Mouse (Mus musculus): ENCODE measurements around the gene Atxn2. TPM values are rescaled to one million over a fixed set of nuclear protein-coding genes. Genes with fewer than 3 reads are reported as not detected.
"Not testable (repeated sequence)": the region's sequence is repeated elsewhere in the genome, so short reads cannot be mapped to it uniquely, and the experiment has no call there.

The Atxn2 gene
- polyA plus RNA-seq, 2 experiments, result 19.3 to 24.1 TPM

- no peak overlapping the region for H3K27ac ChIP-seq
- no peaks in the 10 kb centered on the region for H3K9me3 ChIP-seq (ENCODE audit: control insufficient read depth, low read length)
- no peak overlapping the region for H3K9ac ChIP-seq (replicated peaks)
- 79% methylated on average over 15 of the region's 15 CpGs for WGBS (ENCODE audit: insufficient replicate concordance)
- no peak for DNase-seq (ENCODE audit: low read depth in 3 of 3, low spot score in 3 of 3)
- H3K4me3 ChIP-seq (ENCODE audit: insufficient read depth in 1 of 2, low read depth in 2 of 2, low read length in 2 of 2), result no peak overlapping the region
- peaks cover 24% of the 10 kb centered on the region for H3K36me3 ChIP-seq (replicated peaks; ENCODE audit: control insufficient read depth, insufficient read depth, low read depth)
- H3K4me1 ChIP-seq (replicated peaks; ENCODE audit: control insufficient read depth in 2 of 2, insufficient read depth in 2 of 2, low read length in 1 of 2), result peaks cover 0 to 7% of the 10 kb centered on the region in 2 experiments; a peak in 1 of 4 replicates
- no peak for ATAC-seq (ENCODE audit: insufficient read depth)
- no peak for TF ChIP-seq EP300 (IDR thresholded peaks at IDR 0.05; ENCODE audit: low read depth)
- TF ChIP-seq CTCF (IDR thresholded peaks at IDR 0.05; ENCODE audit: low read depth), result peak; percentile 42
- H3K4me2 ChIP-seq (ENCODE audit: low read depth), result no peak overlapping the region
- no peaks in the 10 kb centered on the region for H3K27me3 ChIP-seq (ENCODE audit: control insufficient read depth, insufficient read depth, low read length)
Observed at GRCm38 (mm10) chr5:121686113-121686898, 24.8 kb upstream of the Atxn2 start.

GRCm38 (mm10) chr5:121690482-121691211 lies 20.5 kb upstream of the Atxn2 start:
- Histone ChIP-seq H3K27me3 (ENCODE audit: control insufficient read depth, insufficient read depth, low read length) (no peaks in the 10 kb centered on the region), H3K4me1 (replicated peaks; ENCODE audit: control insufficient read depth in 2 of 2, insufficient read depth in 2 of 2, low read length in 1 of 2) (peaks cover 0 to 7% of the 10 kb centered on the region in 2 experiments; a peak in 1 of 4 replicates), H3K9ac (replicated peaks) (no peak overlapping the region), H3K36me3 (replicated peaks; ENCODE audit: control insufficient read depth, insufficient read depth, low read depth) (no peaks in the 10 kb centered on the region; the same call in 1 of the 2 replicates), H3K27ac (no peak overlapping the region), H3K4me2 (ENCODE audit: low read depth) (no peak overlapping the region), H3K9me3 (ENCODE audit: control insufficient read depth, low read length) (no peaks in the 10 kb centered on the region), H3K4me3 (ENCODE audit: insufficient read depth in 1 of 2, low read depth in 2 of 2, low read length in 2 of 2) (no peak overlapping the region)
- no peak for TF ChIP-seq EP300 (IDR thresholded peaks at IDR 0.05; ENCODE audit: low read depth)
- TF ChIP-seq CTCF (IDR thresholded peaks at IDR 0.05; ENCODE audit: low read depth), result no peak
- 56% methylated on average over 7 of the region's 7 CpGs for WGBS (ENCODE audit: insufficient replicate concordance)
- DNase-seq (ENCODE audit: low read depth in 3 of 3, low spot score in 3 of 3) (no peak), ATAC-seq (ENCODE audit: insufficient read depth) (peak; percentile 38; the same call in 1 of the 2 replicates)

- not testable (repeated sequence) for H3K4me3 ChIP-seq (ENCODE audit: insufficient read depth in 1 of 2, low read depth in 2 of 2, low read length in 2 of 2); H3K4me2 ChIP-seq (ENCODE audit: low read depth); H3K27me3 ChIP-seq (ENCODE audit: control insufficient read depth, insufficient read depth, low read length); H3K36me3 ChIP-seq (replicated peaks; ENCODE audit: control insufficient read depth, insufficient read depth, low read depth); DNase-seq (ENCODE audit: low read depth in 3 of 3, low spot score in 3 of 3); ATAC-seq (ENCODE audit: insufficient read depth); H3K4me1 ChIP-seq (replicated peaks; ENCODE audit: control insufficient read depth in 2 of 2, insufficient read depth in 2 of 2, low read length in 1 of 2); H3K27ac ChIP-seq; H3K9ac ChIP-seq (replicated peaks); H3K9me3 ChIP-seq (ENCODE audit: control insufficient read depth, low read length)
- WGBS (ENCODE audit: insufficient replicate concordance), result 72% methylated on average over 7 of the region's 7 CpGs
Observed at GRCm38 (mm10) chr5:121691436-121691835, 19.7 kb upstream of the Atxn2 start.

- Histone ChIP-seq H3K4me3 (ENCODE audit: insufficient read depth in 1 of 2, low read depth in 2 of 2, low read length in 2 of 2) (no peak overlapping the region), H3K27me3 (ENCODE audit: control insufficient read depth, insufficient read depth, low read length) (no peaks in the 10 kb centered on the region), H3K4me1 (replicated peaks; ENCODE audit: control insufficient read depth in 2 of 2, insufficient read depth in 2 of 2, low read length in 1 of 2) (peaks cover 0 to 7% of the 10 kb centered on the region in 2 experiments; a peak in 1 of 4 replicates), H3K36me3 (replicated peaks; ENCODE audit: control insufficient read depth, insufficient read depth, low read depth) (no peaks in the 10 kb centered on the region), H3K9me3 (ENCODE audit: control insufficient read depth, low read length) (no peaks in the 10 kb centered on the region), H3K9ac (replicated peaks) (no peak overlapping the region), H3K4me2 (ENCODE audit: low read depth) (no peak overlapping the region), H3K27ac (no peak overlapping the region)
- no peak for TF ChIP-seq EP300 (IDR thresholded peaks at IDR 0.05; ENCODE audit: low read depth)
- TF ChIP-seq CTCF (IDR thresholded peaks at IDR 0.05; ENCODE audit: low read depth), result no peak
- ATAC-seq (ENCODE audit: insufficient read depth), result no peak
- DNase-seq (ENCODE audit: low read depth in 3 of 3, low spot score in 3 of 3), result no peak
- 78% methylated on average over 4 of the region's 4 CpGs for WGBS (ENCODE audit: insufficient replicate concordance)
Observed at GRCm38 (mm10) chr5:121692897-121693296, 18.2 kb upstream of the Atxn2 start.

- Histone ChIP-seq H3K36me3 (replicated peaks; ENCODE audit: control insufficient read depth, insufficient read depth, low read depth) (no peaks in the 10 kb centered on the region), H3K9ac (replicated peaks) (no peak overlapping the region), H3K4me1 (replicated peaks; ENCODE audit: control insufficient read depth in 2 of 2, insufficient read depth in 2 of 2, low read length in 1 of 2) (peaks cover 16 to 24% of the 10 kb centered on the region in 2 experiments), H3K9me3 (ENCODE audit: control insufficient read depth, low read length) (no peaks in the 10 kb centered on the region), H3K27me3 (ENCODE audit: control insufficient read depth, insufficient read depth, low read length) (no peaks in the 10 kb centered on the region), H3K27ac (no peak overlapping the region), H3K4me2 (ENCODE audit: low read depth) (no peak overlapping the region), H3K4me3 (ENCODE audit: insufficient read depth in 1 of 2, low read depth in 2 of 2, low read length in 2 of 2) (no peak overlapping the region)
- no peak for DNase-seq (ENCODE audit: low read depth in 3 of 3, low spot score in 3 of 3)
- no peak for ATAC-seq (ENCODE audit: insufficient read depth)
- TF ChIP-seq CTCF (IDR thresholded peaks at IDR 0.05; ENCODE audit: low read depth) (no peak), EP300 (IDR thresholded peaks at IDR 0.05; ENCODE audit: low read depth) (no peak)
- 70% methylated on average over 6 of the region's 6 CpGs for WGBS (ENCODE audit: insufficient replicate concordance)
Observed at GRCm38 (mm10) chr5:121696761-121697160, 14.4 kb upstream of the Atxn2 start.
